Mouse (Mus musculus): ENCODE measurements around the gene Rcbtb1.
A peak's percentile ranks its signal among the peaks of the same experiment; 100 is the strongest.

Gene Rcbtb1

DNA sequence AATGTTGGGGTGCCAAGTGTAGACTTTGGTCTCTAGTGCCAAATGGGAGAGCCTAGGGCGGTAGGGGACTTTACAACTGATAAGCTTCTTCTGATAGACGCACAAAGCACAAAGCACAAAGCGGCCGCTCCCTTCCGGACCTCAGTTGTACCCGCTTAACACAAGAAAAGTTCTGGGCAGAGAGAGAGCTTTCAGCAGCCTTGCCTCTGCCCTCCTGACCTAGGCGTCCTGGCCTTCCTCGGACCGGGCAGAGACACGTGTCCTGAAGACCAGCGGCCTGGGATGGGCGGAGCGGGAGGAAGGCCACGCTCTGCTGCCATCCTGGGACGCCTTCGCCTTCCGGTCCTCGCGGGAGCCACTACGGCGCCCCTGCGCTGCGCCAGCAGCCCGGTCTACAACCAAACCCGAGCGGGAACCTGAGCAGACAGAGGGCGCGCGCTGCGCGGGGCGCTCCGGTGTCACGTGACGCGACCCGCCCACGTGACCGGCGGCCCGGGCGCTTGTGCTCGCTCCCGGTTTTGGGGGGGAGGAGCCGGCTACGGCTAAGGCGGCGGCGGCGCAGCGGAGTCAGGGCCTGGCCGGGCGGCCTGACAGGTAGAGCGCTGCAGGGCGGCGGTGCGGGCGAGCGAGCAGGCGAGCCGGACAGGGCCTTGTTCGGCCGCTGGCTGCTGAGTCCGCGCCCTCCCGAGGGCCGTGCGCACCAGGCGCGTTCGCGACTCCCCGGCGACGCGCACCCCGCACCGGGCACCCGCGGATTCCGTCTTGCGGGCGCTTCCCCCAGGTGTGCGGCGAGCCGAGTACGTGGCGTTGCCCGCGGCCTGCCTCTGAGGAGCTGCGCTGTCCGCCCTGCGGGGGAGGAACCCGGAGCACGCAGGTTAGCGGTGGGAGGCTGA is at the start of gene Rcbtb1:
Gene Rcbtb1 (plus strand): TSS at position 499 of the 893 bp plus-strand sequence.
- TF ChIP-seq CTCF (conservative IDR thresholded peaks at IDR 0.05; ENCODE audit: low read length) (no peak), POU5F1 (IDR thresholded peaks at IDR 0.05; ENCODE audit: borderline replicate concordance, low read length) (no peak), NANOG (IDR thresholded peaks at IDR 0.05; ENCODE audit: borderline replicate concordance, low read length) (no peak)
- Histone ChIP-seq H3K9me3 (ENCODE audit: low read length) (peaks cover 17% of the 10 kb centered on the region), H3K36me3 (ENCODE audit: insufficient read depth, low read length) (peaks cover 6% of the 10 kb centered on the region; the same call in 1 of the 2 replicates), H3K27me3 (ENCODE audit: insufficient read depth, low read length) (no peaks in the 10 kb centered on the region), H3K4me1 (replicated peaks; ENCODE audit: low read depth, low read length) (peaks cover 51% of the 10 kb centered on the region), H3K4me3 (replicated peaks; ENCODE audit: low read length) (peak within 1 kb of the TSS; percentile 91)

DNA sequence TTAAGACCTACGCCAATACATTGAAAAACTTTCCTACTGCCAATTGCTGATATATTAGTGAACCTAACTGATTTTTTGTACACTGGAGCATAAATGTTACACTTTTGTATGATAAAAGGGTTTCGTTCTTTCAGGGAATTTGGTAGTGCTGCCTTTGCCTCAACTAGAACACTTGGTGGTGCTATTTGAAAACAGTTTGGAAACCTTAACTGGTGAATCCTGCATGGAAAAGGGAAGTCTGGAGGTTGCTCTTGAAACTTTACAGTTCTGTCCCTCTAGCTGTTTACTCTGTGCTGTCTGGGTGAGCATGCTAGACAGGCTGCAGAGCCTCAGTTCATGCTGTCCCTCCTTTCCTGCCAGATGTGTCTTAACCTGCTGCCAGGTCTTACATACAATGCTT is 45.4 kb upstream of the Rcbtb1 start:
- H3K36me3 ChIP-seq (ENCODE audit: insufficient read depth, low read length): no peaks in the 10 kb centered on the region
- no peaks in the 10 kb centered on the region for H3K9me3 ChIP-seq (ENCODE audit: low read length)
- peak; percentile 13; the same call in 1 of the 2 replicates for TF ChIP-seq CTCF (conservative IDR thresholded peaks at IDR 0.05; ENCODE audit: low read length)
- no peak for TF ChIP-seq NANOG (IDR thresholded peaks at IDR 0.05; ENCODE audit: borderline replicate concordance, low read length)
- no peak for TF ChIP-seq POU5F1 (IDR thresholded peaks at IDR 0.05; ENCODE audit: borderline replicate concordance, low read length)
- 0 out of 2 replicates have a peak, but pooled peaks cover 2% of the 10 kb centered on the region for H3K27me3 ChIP-seq (ENCODE audit: insufficient read depth, low read length)
- H3K4me1 ChIP-seq (replicated peaks; ENCODE audit: low read depth, low read length): no peaks in the 10 kb centered on the region
- no peak overlapping the region for H3K4me3 ChIP-seq (replicated peaks; ENCODE audit: low read length)

DNA sequence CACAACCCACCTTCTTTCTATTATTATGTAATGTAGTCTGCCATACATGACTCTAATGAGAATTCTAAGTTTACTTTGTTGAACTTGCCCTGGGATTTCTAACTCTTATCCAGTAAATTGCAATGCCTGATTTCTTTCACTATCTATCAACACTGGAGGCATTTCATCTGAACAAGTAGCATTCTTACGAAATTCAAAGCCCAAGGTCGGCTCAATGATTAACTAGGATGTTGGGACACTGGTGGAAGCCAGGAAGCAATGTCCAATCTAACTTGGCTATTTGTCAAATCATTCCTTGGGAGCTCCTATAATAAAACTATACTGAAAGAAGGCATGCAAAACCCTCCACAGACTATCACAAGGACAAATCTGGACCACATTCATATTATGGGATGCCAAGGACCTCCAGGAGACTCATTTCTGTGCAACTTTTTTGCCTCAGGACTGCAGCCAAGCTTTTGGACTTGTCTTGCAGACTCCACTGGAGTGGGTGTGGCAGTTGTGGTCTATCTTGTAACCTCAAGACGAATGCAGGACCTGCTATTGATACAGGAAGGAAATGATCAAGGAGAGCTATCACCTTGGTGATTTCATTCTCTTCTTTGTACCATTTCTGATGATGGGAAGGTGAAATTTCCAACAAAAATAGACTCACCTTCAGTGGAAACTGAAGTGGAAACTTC is 43.9 kb upstream of the Rcbtb1 start:
- Histone ChIP-seq H3K4me1 (replicated peaks; ENCODE audit: low read depth, low read length) (no peaks in the 10 kb centered on the region), H3K36me3 (ENCODE audit: insufficient read depth, low read length) (no peaks in the 10 kb centered on the region), H3K4me3 (replicated peaks; ENCODE audit: low read length) (no peak overlapping the region), H3K27me3 (ENCODE audit: insufficient read depth, low read length) (no peaks in the 10 kb centered on the region), H3K9me3 (ENCODE audit: low read length) (no peaks in the 10 kb centered on the region)
- TF ChIP-seq CTCF (conservative IDR thresholded peaks at IDR 0.05; ENCODE audit: low read length) (no peak), NANOG (IDR thresholded peaks at IDR 0.05; ENCODE audit: borderline replicate concordance, low read length) (no peak), POU5F1 (IDR thresholded peaks at IDR 0.05; ENCODE audit: borderline replicate concordance, low read length) (no peak)

DNA sequence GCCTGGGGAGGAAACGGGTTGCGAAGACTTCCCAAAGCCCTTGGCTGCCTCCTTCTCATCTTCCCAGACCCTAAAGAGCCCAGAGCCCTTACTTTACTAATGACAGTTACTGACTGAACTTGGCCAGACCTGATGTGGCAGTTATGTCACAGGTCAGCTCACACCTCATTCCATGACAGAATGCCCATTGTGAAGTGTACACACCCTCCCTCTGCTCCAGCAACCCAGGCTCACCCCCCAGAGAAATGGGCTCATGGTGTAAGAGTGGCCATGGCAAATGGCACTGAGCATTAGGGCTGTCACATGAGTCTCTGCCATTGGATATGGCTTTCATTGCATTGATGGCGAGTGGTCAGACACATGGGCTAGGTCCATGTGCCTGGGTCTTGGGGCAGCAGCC is 22.4 kb upstream of the Rcbtb1 start, which contains the start of gene Gm5142:
Gene Gm5142 (minus strand): TSS at position 101 of the 400 bp plus-strand sequence.
- Histone ChIP-seq H3K4me3 (replicated peaks; ENCODE audit: low read length) (no peak within 1 kb of the TSS), H3K4me1 (replicated peaks; ENCODE audit: low read depth, low read length) (no peaks in the 10 kb centered on the region), H3K36me3 (ENCODE audit: insufficient read depth, low read length) (no peaks in the 10 kb centered on the region), H3K9me3 (ENCODE audit: low read length) (no peaks in the 10 kb centered on the region), H3K27me3 (ENCODE audit: insufficient read depth, low read length) (no peaks in the 10 kb centered on the region; the same call in 1 of the 2 replicates)
- no peak for TF ChIP-seq NANOG (IDR thresholded peaks at IDR 0.05; ENCODE audit: borderline replicate concordance, low read length)
- no peak for TF ChIP-seq CTCF (conservative IDR thresholded peaks at IDR 0.05; ENCODE audit: low read length)
- no peak for TF ChIP-seq POU5F1 (IDR thresholded peaks at IDR 0.05; ENCODE audit: borderline replicate concordance, low read length)

DNA sequence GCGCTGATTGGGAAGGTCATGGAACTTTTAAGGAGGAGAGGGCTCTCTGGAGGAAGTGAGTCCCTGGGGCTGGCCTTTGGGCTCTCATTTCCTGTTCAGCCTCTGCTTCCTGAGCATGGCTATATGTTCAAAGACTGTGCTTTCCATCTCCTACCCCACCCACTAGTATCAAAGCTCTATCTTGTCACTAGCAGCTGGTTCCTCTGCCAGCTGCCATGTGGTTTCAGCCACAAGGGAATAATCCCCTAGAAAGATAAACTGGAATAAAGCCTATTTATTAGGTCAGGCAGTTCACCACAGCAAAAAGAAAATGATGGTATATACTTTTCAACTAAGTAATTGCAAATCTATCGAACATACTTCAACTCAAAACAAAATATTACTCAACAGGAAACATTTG is 18.3 kb upstream of the Rcbtb1 start:
- Histone ChIP-seq H3K9me3 (ENCODE audit: low read length) (peaks cover 7% of the 10 kb centered on the region; the same call in 1 of the 2 replicates), H3K4me1 (replicated peaks; ENCODE audit: low read depth, low read length) (no peaks in the 10 kb centered on the region), H3K4me3 (replicated peaks; ENCODE audit: low read length) (no peak overlapping the region), H3K36me3 (ENCODE audit: insufficient read depth, low read length) (no peaks in the 10 kb centered on the region), H3K27me3 (ENCODE audit: insufficient read depth, low read length) (no peaks in the 10 kb centered on the region; the same call in 1 of the 2 replicates)
- TF ChIP-seq CTCF (conservative IDR thresholded peaks at IDR 0.05; ENCODE audit: low read length) (no peak), POU5F1 (IDR thresholded peaks at IDR 0.05; ENCODE audit: borderline replicate concordance, low read length) (no peak), NANOG (IDR thresholded peaks at IDR 0.05; ENCODE audit: borderline replicate concordance, low read length) (no peak)

DNA sequence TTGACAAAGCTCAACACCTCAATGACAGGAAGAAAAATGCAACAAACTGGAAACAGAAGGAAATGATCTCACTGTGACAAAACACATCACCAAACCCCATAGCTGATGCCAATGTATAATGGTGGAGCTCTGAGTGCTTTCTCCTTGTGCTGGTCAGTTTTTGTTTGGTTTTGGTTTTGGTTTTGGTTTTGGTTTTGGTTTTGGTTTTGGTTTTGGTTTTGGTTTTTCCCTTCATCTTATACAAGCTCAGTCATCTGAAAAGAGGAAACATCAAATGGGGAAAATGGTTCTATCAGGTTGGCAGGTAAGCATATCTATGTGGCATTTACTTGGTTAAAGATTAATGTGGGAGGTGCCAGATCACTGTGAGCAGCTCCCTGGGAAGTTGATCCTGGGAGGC is 15.5 kb upstream of the Rcbtb1 start:
- TF ChIP-seq NANOG (IDR thresholded peaks at IDR 0.05; ENCODE audit: borderline replicate concordance, low read length) (no peak), POU5F1 (IDR thresholded peaks at IDR 0.05; ENCODE audit: borderline replicate concordance, low read length) (no peak), CTCF (conservative IDR thresholded peaks at IDR 0.05; ENCODE audit: low read length) (no peak)
- H3K27me3 ChIP-seq (ENCODE audit: insufficient read depth, low read length): no peaks in the 10 kb centered on the region
- H3K4me3 ChIP-seq (replicated peaks; ENCODE audit: low read length): no peak overlapping the region
- H3K36me3 ChIP-seq (ENCODE audit: insufficient read depth, low read length): no peaks in the 10 kb centered on the region
- no peaks in the 10 kb centered on the region for H3K4me1 ChIP-seq (replicated peaks; ENCODE audit: low read depth, low read length)
- peaks cover 7% of the 10 kb centered on the region; the same call in 1 of the 2 replicates for H3K9me3 ChIP-seq (ENCODE audit: low read length)

DNA sequence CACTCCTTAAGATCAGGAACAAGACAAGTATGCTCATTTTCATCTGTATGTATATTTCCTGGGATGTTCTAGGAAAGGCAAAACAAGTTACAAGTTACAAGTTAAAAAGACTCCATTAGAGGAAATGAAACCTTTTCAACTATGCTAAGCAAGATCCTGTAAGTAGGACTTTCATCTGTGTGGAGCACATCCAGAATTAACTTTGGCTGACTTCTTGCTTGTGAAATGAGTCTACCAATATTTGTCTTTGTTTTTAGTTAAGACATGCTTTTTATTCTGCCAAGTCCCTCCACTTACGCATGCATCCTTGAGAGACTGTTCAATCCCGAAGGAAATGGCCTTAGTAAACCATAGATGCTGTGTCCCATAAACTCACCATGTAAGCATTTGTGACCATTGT is 14.9 kb upstream of the Rcbtb1 start:
- Histone ChIP-seq H3K27me3 (ENCODE audit: insufficient read depth, low read length) (no peaks in the 10 kb centered on the region), H3K9me3 (ENCODE audit: low read length) (peaks cover 7% of the 10 kb centered on the region; the same call in 1 of the 2 replicates), H3K4me1 (replicated peaks; ENCODE audit: low read depth, low read length) (no peaks in the 10 kb centered on the region), H3K36me3 (ENCODE audit: insufficient read depth, low read length) (no peaks in the 10 kb centered on the region), H3K4me3 (replicated peaks; ENCODE audit: low read length) (no peak overlapping the region)
- TF ChIP-seq POU5F1 (IDR thresholded peaks at IDR 0.05; ENCODE audit: borderline replicate concordance, low read length) (no peak), CTCF (conservative IDR thresholded peaks at IDR 0.05; ENCODE audit: low read length) (no peak), NANOG (IDR thresholded peaks at IDR 0.05; ENCODE audit: borderline replicate concordance, low read length) (no peak)

DNA sequence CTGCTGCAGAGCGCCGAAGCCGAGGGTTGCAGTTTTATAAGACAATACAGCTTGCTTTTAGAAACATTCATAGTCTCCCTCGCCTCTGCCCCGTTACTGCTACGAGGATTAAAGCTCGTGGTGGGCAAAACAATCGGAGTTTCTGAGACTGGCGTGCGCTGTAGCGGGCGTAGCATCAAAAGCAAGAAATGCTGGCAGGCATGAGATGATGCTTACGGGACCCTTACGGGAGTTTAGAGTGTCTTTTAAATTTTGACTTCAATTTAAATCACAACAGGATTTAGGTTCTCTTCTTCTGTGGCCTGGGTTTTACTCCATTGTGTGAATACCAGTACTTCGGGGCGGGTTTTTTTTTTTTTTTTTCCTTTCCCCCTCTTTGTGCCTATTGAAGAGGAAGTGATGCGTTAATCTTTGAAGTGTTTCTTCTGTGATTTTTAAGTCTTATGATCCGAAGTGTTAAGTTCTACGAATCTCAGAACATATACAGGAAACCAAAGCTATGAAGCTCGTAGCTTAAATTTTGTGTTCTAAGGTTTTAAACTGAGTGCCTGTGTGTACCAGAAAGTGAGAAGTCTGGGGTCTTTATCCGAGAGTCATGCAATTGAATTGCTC is 701 bp downstream of the Rcbtb1 start:
- Histone ChIP-seq H3K4me3 (replicated peaks; ENCODE audit: low read length) (peak overlapping the region; percentile 91), H3K4me1 (replicated peaks; ENCODE audit: low read depth, low read length) (peaks cover 59% of the 10 kb centered on the region)

More for the DNA sequence above, 701 bp downstream of the Rcbtb1 start:
- peaks cover 9% of the 10 kb centered on the region for H3K36me3 ChIP-seq (ENCODE audit: insufficient read depth, low read length)
- no peak for TF ChIP-seq NANOG (IDR thresholded peaks at IDR 0.05; ENCODE audit: borderline replicate concordance, low read length)
- no peak for TF ChIP-seq POU5F1 (IDR thresholded peaks at IDR 0.05; ENCODE audit: borderline replicate concordance, low read length)
- no peak for TF ChIP-seq CTCF (conservative IDR thresholded peaks at IDR 0.05; ENCODE audit: low read length)
- H3K9me3 ChIP-seq (ENCODE audit: low read length): peaks cover 9% of the 10 kb centered on the region
- H3K27me3 ChIP-seq (ENCODE audit: insufficient read depth, low read length): no peaks in the 10 kb centered on the region
